Mouse (Mus musculus): ENCODE results near the gene Bhlhe40.

DNA sequence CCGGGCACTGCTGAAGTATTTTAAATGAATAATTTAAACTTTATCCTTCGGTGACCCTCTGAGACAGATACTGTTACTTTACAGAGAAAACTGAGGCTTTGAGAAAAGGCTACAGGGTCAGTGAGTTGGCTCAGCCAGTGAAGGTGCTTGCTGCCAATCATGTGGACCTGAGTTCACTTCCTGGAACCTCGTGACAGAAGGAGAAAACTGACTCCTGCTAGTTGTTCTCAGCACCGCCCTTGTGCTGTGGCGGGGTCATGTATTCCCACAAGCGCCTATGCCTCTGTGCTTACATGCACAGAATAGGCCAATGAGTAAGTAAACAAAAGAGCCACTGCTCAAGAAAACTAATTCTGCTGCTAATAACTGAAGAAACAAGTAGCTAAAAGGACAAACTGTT, 17.4 kb upstream of the Bhlhe40 start:
- TF ChIP-seq CTCF (IDR thresholded peaks at IDR 0.05; ENCODE audit: insufficient read depth, low read depth, low read length) (no peak), POLR2A (IDR thresholded peaks at IDR 0.05; ENCODE audit: insufficient read depth, low read depth, low read length) (no peak)
